Mouse (Mus musculus): ENCODE measurements around the gene Tmem11. TPM values are rescaled to one million over a fixed set of nuclear protein-coding genes. Genes with fewer than 3 reads are reported as not detected.
"Not testable (repeated sequence)": the region's sequence is repeated elsewhere in the genome, so short reads cannot be mapped to it uniquely, and the experiment has no call there.

Gene Tmem11
- polyA plus RNA-seq, 1 experiment, result 1.8 TPM

- no peaks in the 10 kb centered on the region for H3K9me3 ChIP-seq (ENCODE audit: control insufficient read depth, low read length)
- H3K27me3 ChIP-seq (ENCODE audit: control insufficient read depth), result no peaks in the 10 kb centered on the region
- TF ChIP-seq GATA1 (IDR thresholded peaks at IDR 0.05; ENCODE audit: low read length), result no peak
- no peak for TF ChIP-seq TAL1 (IDR thresholded peaks at IDR 0.05; ENCODE audit: low read length)
- H3K4me1 ChIP-seq (ENCODE audit: control insufficient read depth), result peaks cover 46% of the 10 kb centered on the region
- peaks cover 83% of the 10 kb centered on the region for H3K36me3 ChIP-seq (ENCODE audit: control insufficient read depth)
- no peak overlapping the region for H3K4me3 ChIP-seq (replicated peaks)
Measured at GRCm38 (mm10) chr11:60871409-60871808, 7.7 kb downstream of the Tmem11 start.

DNA sequence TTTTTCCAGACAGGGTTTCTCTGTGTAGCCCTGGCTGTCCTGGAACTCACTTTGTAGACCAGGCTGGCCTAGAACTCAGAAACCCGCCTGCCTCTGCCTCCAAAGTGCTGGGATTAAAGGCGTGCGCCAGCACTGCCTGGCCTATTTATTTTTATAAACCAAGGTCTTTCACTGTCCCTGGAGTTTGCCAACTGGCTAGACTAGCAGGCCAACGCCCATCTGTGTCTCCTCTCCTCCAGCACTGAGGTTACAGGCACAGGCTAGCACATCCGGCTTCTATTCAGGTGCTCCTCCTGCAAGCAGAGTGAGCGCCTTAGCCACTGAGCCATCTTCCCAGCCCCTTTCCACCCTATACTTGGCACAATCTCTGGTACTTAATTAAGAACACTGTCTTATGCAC lies 9.6 kb downstream of the Tmem11 start:
- Histone ChIP-seq H3K4me1 (ENCODE audit: control insufficient read depth) (peaks cover 26% of the 10 kb centered on the region), H3K36me3 (ENCODE audit: control insufficient read depth) (peaks cover 83% of the 10 kb centered on the region)
- H3K27me3 ChIP-seq (ENCODE audit: control insufficient read depth); H3K4me3 ChIP-seq (replicated peaks); H3K9me3 ChIP-seq (ENCODE audit: control insufficient read depth, low read length): not testable (repeated sequence)

GRCm38 (mm10) chr11:60867904-60868303 lies 11.2 kb downstream of the Tmem11 start:
- Histone ChIP-seq H3K4me3 (replicated peaks) (no peak overlapping the region), H3K27me3 (ENCODE audit: control insufficient read depth) (no peaks in the 10 kb centered on the region), H3K9me3 (ENCODE audit: control insufficient read depth, low read length) (no peaks in the 10 kb centered on the region), H3K4me1 (ENCODE audit: control insufficient read depth) (peaks cover 14% of the 10 kb centered on the region), H3K36me3 (ENCODE audit: control insufficient read depth) (peaks cover 88% of the 10 kb centered on the region)
- no peak for TF ChIP-seq GATA1 (IDR thresholded peaks at IDR 0.05; ENCODE audit: low read length)
- no peak for TF ChIP-seq TAL1 (IDR thresholded peaks at IDR 0.05; ENCODE audit: low read length)

DNA sequence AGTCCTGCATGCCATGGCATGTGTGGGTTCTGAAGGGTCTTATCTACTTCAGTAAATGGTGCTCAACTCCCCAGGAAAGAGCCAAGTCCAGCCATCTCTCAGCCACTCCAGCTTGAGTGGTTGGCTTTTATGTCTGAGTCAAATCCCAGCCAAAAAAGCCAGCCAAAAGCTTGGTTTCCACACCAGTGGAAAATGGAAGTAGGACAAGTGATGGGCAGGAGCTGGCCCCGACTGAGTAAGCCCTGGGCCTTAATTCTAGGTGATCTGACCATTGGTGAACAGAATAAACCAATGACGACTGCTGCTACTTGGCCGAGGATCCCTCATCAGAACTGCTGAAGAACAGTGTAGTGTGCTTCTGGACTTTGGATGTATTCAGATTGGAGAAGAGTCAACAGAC lies 11.6 kb downstream of the Tmem11 start:
- Histone ChIP-seq H3K36me3 (ENCODE audit: control insufficient read depth) (peaks cover 88% of the 10 kb centered on the region), H3K4me3 (replicated peaks) (no peak overlapping the region), H3K9me3 (ENCODE audit: control insufficient read depth, low read length) (no peaks in the 10 kb centered on the region), H3K4me1 (ENCODE audit: control insufficient read depth) (peaks cover 12% of the 10 kb centered on the region), H3K27me3 (ENCODE audit: control insufficient read depth) (no peaks in the 10 kb centered on the region)
- TF ChIP-seq TAL1 (IDR thresholded peaks at IDR 0.05; ENCODE audit: low read length), result no peak
- no peak for TF ChIP-seq GATA1 (IDR thresholded peaks at IDR 0.05; ENCODE audit: low read length)

DNA sequence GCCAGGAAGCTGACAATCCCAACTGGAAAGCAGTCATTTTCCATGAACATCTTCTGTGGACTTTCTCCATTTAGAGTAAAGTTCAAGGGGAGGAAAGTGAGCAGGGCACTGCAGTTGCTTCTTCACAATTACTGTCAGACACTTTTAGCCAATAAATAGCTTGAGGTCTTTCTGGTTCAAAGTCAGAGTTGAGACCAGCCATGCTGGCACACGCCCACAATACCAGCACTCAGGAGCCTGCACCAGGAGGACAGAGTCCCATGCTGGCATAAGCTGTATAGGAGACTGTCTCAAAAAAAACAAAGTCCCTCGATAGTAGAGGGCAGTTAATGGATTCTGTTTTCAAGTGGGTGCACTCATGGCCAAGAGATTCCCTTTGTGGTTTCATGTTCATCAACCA lies 13.1 kb downstream of the Tmem11 start:
- Histone ChIP-seq H3K9me3 (ENCODE audit: control insufficient read depth, low read length) (no peaks in the 10 kb centered on the region), H3K4me1 (ENCODE audit: control insufficient read depth) (peaks cover 15% of the 10 kb centered on the region), H3K27me3 (ENCODE audit: control insufficient read depth) (no peaks in the 10 kb centered on the region), H3K4me3 (replicated peaks) (no peak overlapping the region), H3K36me3 (ENCODE audit: control insufficient read depth) (peaks cover 91% of the 10 kb centered on the region)
- TF ChIP-seq TAL1 (IDR thresholded peaks at IDR 0.05; ENCODE audit: low read length) (no peak), GATA1 (IDR thresholded peaks at IDR 0.05; ENCODE audit: low read length) (no peak)

DNA sequence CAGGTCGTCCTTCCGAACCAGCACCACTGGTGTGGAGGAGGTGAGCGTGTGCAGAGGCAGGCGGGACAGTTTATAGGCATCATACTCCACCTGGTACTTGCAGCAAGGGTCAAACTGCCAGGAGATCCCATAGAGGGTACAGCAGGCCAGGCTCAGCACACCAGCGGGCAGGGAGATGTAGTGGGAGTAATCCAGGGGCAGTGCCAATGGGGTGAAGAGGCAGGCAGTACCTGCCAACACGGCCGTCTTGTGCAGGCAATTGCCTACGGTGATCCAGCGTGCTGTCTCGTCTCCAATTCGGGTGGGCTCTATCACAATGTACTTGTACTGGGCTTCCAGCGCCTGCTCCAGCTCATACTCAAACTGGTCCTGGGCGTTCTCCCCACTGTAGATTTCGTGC lies 14.2 kb downstream of the Tmem11 start:
- Histone ChIP-seq H3K27me3 (ENCODE audit: control insufficient read depth) (no peaks in the 10 kb centered on the region), H3K4me1 (ENCODE audit: control insufficient read depth) (peaks cover 13% of the 10 kb centered on the region), H3K9me3 (ENCODE audit: control insufficient read depth, low read length) (no peaks in the 10 kb centered on the region), H3K4me3 (replicated peaks) (no peak overlapping the region), H3K36me3 (ENCODE audit: control insufficient read depth) (peaks cover 89% of the 10 kb centered on the region)
- no peak for TF ChIP-seq TAL1 (IDR thresholded peaks at IDR 0.05; ENCODE audit: low read length)
- TF ChIP-seq GATA1 (IDR thresholded peaks at IDR 0.05; ENCODE audit: low read length), result no peak

- Histone ChIP-seq H3K27me3 (ENCODE audit: control insufficient read depth) (no peaks in the 10 kb centered on the region), H3K4me3 (replicated peaks) (no peak overlapping the region), H3K9me3 (ENCODE audit: control insufficient read depth, low read length) (no peaks in the 10 kb centered on the region), H3K36me3 (ENCODE audit: control insufficient read depth) (peaks cover 88% of the 10 kb centered on the region), H3K4me1 (ENCODE audit: control insufficient read depth) (peaks cover 9% of the 10 kb centered on the region)
- TF ChIP-seq TAL1 (IDR thresholded peaks at IDR 0.05; ENCODE audit: low read length), result no peak
- no peak for TF ChIP-seq GATA1 (IDR thresholded peaks at IDR 0.05; ENCODE audit: low read length)
Measured at GRCm38 (mm10) chr11:60864166-60864565, 14.9 kb downstream of the Tmem11 start.

DNA sequence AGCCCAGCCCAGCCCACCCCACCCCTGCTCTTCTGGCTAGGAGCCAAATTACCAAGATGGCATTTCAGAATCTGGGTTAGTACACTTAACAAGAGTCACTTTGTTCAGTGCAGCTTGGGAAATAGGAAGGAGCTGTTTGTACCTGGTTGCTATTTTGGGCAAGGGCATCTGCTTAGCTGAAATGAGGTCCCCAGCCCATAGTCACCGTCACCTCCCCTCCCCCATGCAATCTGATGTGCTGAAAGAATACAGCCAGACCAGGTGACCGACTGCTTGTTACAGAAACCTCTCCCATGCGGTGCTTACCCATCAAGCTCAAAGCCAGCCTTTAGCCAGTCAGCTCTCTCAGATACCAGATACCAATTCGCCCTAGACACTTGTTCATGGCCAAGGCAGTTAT lies 15.9 kb downstream of the Tmem11 start:
- H3K36me3 ChIP-seq (ENCODE audit: control insufficient read depth), result peaks cover 92% of the 10 kb centered on the region
- H3K4me3 ChIP-seq (replicated peaks), result no peak overlapping the region
- H3K4me1 ChIP-seq (ENCODE audit: control insufficient read depth), result peaks cover 9% of the 10 kb centered on the region
- no peaks in the 10 kb centered on the region for H3K27me3 ChIP-seq (ENCODE audit: control insufficient read depth)
- H3K9me3 ChIP-seq (ENCODE audit: control insufficient read depth, low read length), result no peaks in the 10 kb centered on the region
- TF ChIP-seq GATA1 (IDR thresholded peaks at IDR 0.05; ENCODE audit: low read length), result no peak
- TF ChIP-seq TAL1 (IDR thresholded peaks at IDR 0.05; ENCODE audit: low read length), result no peak

DNA sequence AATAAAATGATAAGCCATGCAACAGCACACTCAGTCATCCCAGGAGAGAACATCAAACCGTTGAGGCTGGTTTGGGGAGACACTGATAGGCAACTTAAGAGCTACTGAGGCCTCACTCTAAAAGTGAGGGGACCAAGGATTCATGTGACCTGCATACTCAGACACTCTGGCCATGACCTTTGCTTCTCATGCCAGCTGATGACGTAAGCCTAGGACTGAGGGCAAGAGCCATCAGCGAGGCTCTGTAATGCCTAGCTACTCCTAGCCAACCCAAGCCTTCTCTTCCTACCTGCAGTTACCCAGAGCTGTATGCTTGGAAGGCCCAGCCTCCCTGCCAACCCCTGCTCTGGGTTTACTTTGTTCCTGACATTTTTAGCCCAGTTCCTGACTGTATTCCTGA lies 17.1 kb downstream of the Tmem11 start:
- Histone ChIP-seq H3K4me1 (ENCODE audit: control insufficient read depth) (peaks cover 7% of the 10 kb centered on the region), H3K4me3 (replicated peaks) (no peak overlapping the region), H3K27me3 (ENCODE audit: control insufficient read depth) (no peaks in the 10 kb centered on the region), H3K9me3 (ENCODE audit: control insufficient read depth, low read length) (no peaks in the 10 kb centered on the region), H3K36me3 (ENCODE audit: control insufficient read depth) (peaks cover 93% of the 10 kb centered on the region)
- TF ChIP-seq TAL1 (IDR thresholded peaks at IDR 0.05; ENCODE audit: low read length) (no peak), GATA1 (IDR thresholded peaks at IDR 0.05; ENCODE audit: low read length) (no peak)

- TF ChIP-seq TAL1 (IDR thresholded peaks at IDR 0.05; ENCODE audit: low read length), result no peak
- TF ChIP-seq GATA1 (IDR thresholded peaks at IDR 0.05; ENCODE audit: low read length), result no peak
Measured at GRCm38 (mm10) chr11:60856587-60856986, 22.5 kb downstream of the Tmem11 start.

More at GRCm38 (mm10) chr11:60856587-60856986, 22.5 kb downstream of the Tmem11 start:
- no peaks in the 10 kb centered on the region for H3K9me3 ChIP-seq (ENCODE audit: control insufficient read depth, low read length)
- H3K4me1 ChIP-seq (ENCODE audit: control insufficient read depth), result peaks cover under 1% of the 10 kb centered on the region
- H3K27me3 ChIP-seq (ENCODE audit: control insufficient read depth), result no peaks in the 10 kb centered on the region
- H3K4me3 ChIP-seq (replicated peaks), result no peak overlapping the region
- peaks cover 89% of the 10 kb centered on the region for H3K36me3 ChIP-seq (ENCODE audit: control insufficient read depth)
